Mouse (Mus musculus): ENCODE data around the gene Lhx6. TPM values are rescaled to one million over a fixed set of nuclear protein-coding genes. Genes with fewer than 3 reads are reported as not detected.

Gene Lhx6
- polyA plus RNA-seq, 1 experiment: 0.13 TPM

- TF ChIP-seq CTCF (IDR thresholded peaks at IDR 0.05; ENCODE audit: borderline replicate concordance, insufficient read depth, low read depth, low read length) (no peak), POLR2A (IDR thresholded peaks at IDR 0.05; ENCODE audit: borderline replicate concordance, insufficient read depth, low read length) (no peak)
- 5% methylated on average over 21 of the region's 21 CpGs for WGBS
- peak in 1 of 2 experiments; percentile 25 for DNase-seq
- H3K4me3 ChIP-seq (replicated peaks; ENCODE audit: insufficient read depth, low read depth, low read length): no peak overlapping the region
- H3K27me3 ChIP-seq (ENCODE audit: control insufficient read depth, insufficient read depth, low read length): peaks cover 15% of the 10 kb centered on the region; the same call in 1 of the 2 replicates
- H3K27ac ChIP-seq (ENCODE audit: insufficient read depth, low read length): no peak overlapping the region
- peaks cover 5% of the 10 kb centered on the region for H3K4me1 ChIP-seq (ENCODE audit: control insufficient read depth, insufficient read depth, low read length)
These were observed 2.7 kb downstream of the Lhx6 start for GRCm38 (mm10) chr2:36102559-36102946.

GRCm38 (mm10) chr2:36101866-36102558 is 3.2 kb downstream of the Lhx6 start:
- Histone ChIP-seq H3K27ac (ENCODE audit: insufficient read depth, low read length) (no peak overlapping the region), H3K4me3 (replicated peaks; ENCODE audit: insufficient read depth, low read depth, low read length) (no peak overlapping the region), H3K4me1 (ENCODE audit: control insufficient read depth, insufficient read depth, low read length) (peaks cover 5% of the 10 kb centered on the region), H3K27me3 (ENCODE audit: control insufficient read depth, insufficient read depth, low read length) (peaks cover 17% of the 10 kb centered on the region; the same call in 1 of the 2 replicates)
- no peak for DNase-seq
- TF ChIP-seq CTCF (IDR thresholded peaks at IDR 0.05; ENCODE audit: borderline replicate concordance, insufficient read depth, low read depth, low read length) (no peak), POLR2A (IDR thresholded peaks at IDR 0.05; ENCODE audit: borderline replicate concordance, insufficient read depth, low read length) (no peak)
- 12% methylated on average over 28 of the region's 28 CpGs for WGBS

- Histone ChIP-seq H3K4me1 (ENCODE audit: control insufficient read depth, insufficient read depth, low read length) (no peaks in the 10 kb centered on the region), H3K4me3 (replicated peaks; ENCODE audit: insufficient read depth, low read depth, low read length) (no peak overlapping the region), H3K27ac (ENCODE audit: insufficient read depth, low read length) (no peak overlapping the region), H3K27me3 (ENCODE audit: control insufficient read depth, insufficient read depth, low read length) (peaks cover 12% of the 10 kb centered on the region; the same call in 1 of the 2 replicates)
- no peak for DNase-seq
- 37% methylated on average over 6 of the region's 6 CpGs for WGBS
- TF ChIP-seq CTCF (IDR thresholded peaks at IDR 0.05; ENCODE audit: borderline replicate concordance, insufficient read depth, low read depth, low read length): no peak
- TF ChIP-seq POLR2A (IDR thresholded peaks at IDR 0.05; ENCODE audit: borderline replicate concordance, insufficient read depth, low read length): no peak
These were observed 5.5 kb downstream of the Lhx6 start for GRCm38 (mm10) chr2:36099739-36100138.

- Histone ChIP-seq H3K27me3 (ENCODE audit: control insufficient read depth, insufficient read depth, low read length) (peaks cover 8% of the 10 kb centered on the region; the same call in 1 of the 2 replicates), H3K4me1 (ENCODE audit: control insufficient read depth, insufficient read depth, low read length) (no peaks in the 10 kb centered on the region), H3K4me3 (replicated peaks; ENCODE audit: insufficient read depth, low read depth, low read length) (no peak overlapping the region), H3K27ac (ENCODE audit: insufficient read depth, low read length) (no peak overlapping the region)
- WGBS: 27% methylated on average over 5 of the region's 5 CpGs
- TF ChIP-seq CTCF (IDR thresholded peaks at IDR 0.05; ENCODE audit: borderline replicate concordance, insufficient read depth, low read depth, low read length): no peak
- TF ChIP-seq POLR2A (IDR thresholded peaks at IDR 0.05; ENCODE audit: borderline replicate concordance, insufficient read depth, low read length): no peak
- DNase-seq: no peak
These were observed 7.2 kb downstream of the Lhx6 start for GRCm38 (mm10) chr2:36098021-36098420.

GRCm38 (mm10) chr2:36097129-36097815 is 7.9 kb downstream of the Lhx6 start:
- no peak for TF ChIP-seq CTCF (IDR thresholded peaks at IDR 0.05; ENCODE audit: borderline replicate concordance, insufficient read depth, low read depth, low read length)
- TF ChIP-seq POLR2A (IDR thresholded peaks at IDR 0.05; ENCODE audit: borderline replicate concordance, insufficient read depth, low read length): no peak
- H3K27ac ChIP-seq (ENCODE audit: insufficient read depth, low read length): no peak overlapping the region
- H3K4me1 ChIP-seq (ENCODE audit: control insufficient read depth, insufficient read depth, low read length): no peaks in the 10 kb centered on the region
- no peak overlapping the region for H3K4me3 ChIP-seq (replicated peaks; ENCODE audit: insufficient read depth, low read depth, low read length)
- 9% methylated on average over 18 of the region's 18 CpGs for WGBS
- DNase-seq: peak in 1 of 2 experiments; percentile 10
- H3K27me3 ChIP-seq (ENCODE audit: control insufficient read depth, insufficient read depth, low read length): peaks cover 6% of the 10 kb centered on the region; the same call in 1 of the 2 replicates

GRCm38 (mm10) chr2:36093914-36094475 is 11.2 kb downstream of the Lhx6 start:
- DNase-seq: no peak
- TF ChIP-seq POLR2A (IDR thresholded peaks at IDR 0.05; ENCODE audit: borderline replicate concordance, insufficient read depth, low read length) (no peak), CTCF (IDR thresholded peaks at IDR 0.05; ENCODE audit: borderline replicate concordance, insufficient read depth, low read depth, low read length) (no peak)
- Histone ChIP-seq H3K4me1 (ENCODE audit: control insufficient read depth, insufficient read depth, low read length) (no peaks in the 10 kb centered on the region), H3K27me3 (ENCODE audit: control insufficient read depth, insufficient read depth, low read length) (peaks cover 7% of the 10 kb centered on the region; the same call in 1 of the 2 replicates), H3K4me3 (replicated peaks; ENCODE audit: insufficient read depth, low read depth, low read length) (no peak overlapping the region), H3K27ac (ENCODE audit: insufficient read depth, low read length) (no peak overlapping the region)
- WGBS: 8% methylated on average over 31 of the region's 31 CpGs

- no peak for DNase-seq
- Histone ChIP-seq H3K27me3 (ENCODE audit: control insufficient read depth, insufficient read depth, low read length) (peaks cover 7% of the 10 kb centered on the region; the same call in 1 of the 2 replicates), H3K27ac (ENCODE audit: insufficient read depth, low read length) (no peak overlapping the region), H3K4me3 (replicated peaks; ENCODE audit: insufficient read depth, low read depth, low read length) (no peak overlapping the region), H3K4me1 (ENCODE audit: control insufficient read depth, insufficient read depth, low read length) (no peaks in the 10 kb centered on the region)
- 32% methylated on average over 7 of the region's 7 CpGs for WGBS
- no peak for TF ChIP-seq CTCF (IDR thresholded peaks at IDR 0.05; ENCODE audit: borderline replicate concordance, insufficient read depth, low read depth, low read length)
These were observed 11.9 kb downstream of the Lhx6 start for GRCm38 (mm10) chr2:36093301-36093700.
